Mouse (Mus musculus): ENCODE measurements around the gene Dmrtb1.

Gene Dmrtb1

GRCm38 (mm10) chr4:107684130-107684529 is at the start of gene Dmrtb1:
Gene Dmrtb1 (minus strand): TSS chr4:107684230.
- no peak for DNase-seq

- no peak for DNase-seq
Measured at GRCm38 (mm10) chr4:107733603-107734002, 49.6 kb upstream of the Dmrtb1 start.

GRCm38 (mm10) chr4:107732624-107733023 is 48.6 kb upstream of the Dmrtb1 start:
- DNase-seq, result no peak

GRCm38 (mm10) chr4:107732182-107732581 is 48.2 kb upstream of the Dmrtb1 start:
- DNase-seq, result no peak

- DNase-seq, result no peak
Measured at GRCm38 (mm10) chr4:107731088-107731465, 47.0 kb upstream of the Dmrtb1 start.

- no peak for DNase-seq
Measured at GRCm38 (mm10) chr4:107730391-107731087, 46.5 kb upstream of the Dmrtb1 start.

- DNase-seq, result peak in 1 of 2 experiments; percentile 34
Measured at GRCm38 (mm10) chr4:107725432-107725831, 41.4 kb upstream of the Dmrtb1 start.

GRCm38 (mm10) chr4:107720043-107720830 is 36.2 kb upstream of the Dmrtb1 start:
- DNase-seq, result no peak

- DNase-seq, result no peak
Measured at GRCm38 (mm10) chr4:107719161-107719560, 35.1 kb upstream of the Dmrtb1 start.

- DNase-seq, result no peak
Measured at GRCm38 (mm10) chr4:107718720-107719119, 34.7 kb upstream of the Dmrtb1 start.

- DNase-seq, result no peak
Measured at GRCm38 (mm10) chr4:107717718-107718313, 33.8 kb upstream of the Dmrtb1 start.

GRCm38 (mm10) chr4:107716754-107717299 is 32.8 kb upstream of the Dmrtb1 start:
- no peak for DNase-seq

- no peak for DNase-seq
Measured at GRCm38 (mm10) chr4:107706884-107707283, 22.9 kb upstream of the Dmrtb1 start.

- DNase-seq, result no peak
Measured at GRCm38 (mm10) chr4:107704185-107704584, 20.2 kb upstream of the Dmrtb1 start.

GRCm38 (mm10) chr4:107701679-107702078 is 17.6 kb upstream of the Dmrtb1 start:
- no peak for DNase-seq

GRCm38 (mm10) chr4:107701116-107701515 is 17.1 kb upstream of the Dmrtb1 start:
- peak; percentile 37 to 69 for DNase-seq

GRCm38 (mm10) chr4:107699271-107699670 is 15.2 kb upstream of the Dmrtb1 start:
- peak; percentile 45 to 63 for DNase-seq

GRCm38 (mm10) chr4:107693816-107694215 is 9.8 kb upstream of the Dmrtb1 start:
- no peak for DNase-seq

- no peak for DNase-seq
Measured at GRCm38 (mm10) chr4:107688213-107688612, 4.2 kb upstream of the Dmrtb1 start.

GRCm38 (mm10) chr4:107687127-107687526 is 3.1 kb upstream of the Dmrtb1 start:
- DNase-seq, result no peak

GRCm38 (mm10) chr4:107683006-107683756 is 849 bp downstream of the Dmrtb1 start:
- DNase-seq, result no peak

- DNase-seq, result no peak
Measured at GRCm38 (mm10) chr4:107681099-107681849, 2.8 kb downstream of the Dmrtb1 start.
